Mouse (Mus musculus): ENCODE data around the gene Mrpl44.

Mrpl44 gene

DNA sequence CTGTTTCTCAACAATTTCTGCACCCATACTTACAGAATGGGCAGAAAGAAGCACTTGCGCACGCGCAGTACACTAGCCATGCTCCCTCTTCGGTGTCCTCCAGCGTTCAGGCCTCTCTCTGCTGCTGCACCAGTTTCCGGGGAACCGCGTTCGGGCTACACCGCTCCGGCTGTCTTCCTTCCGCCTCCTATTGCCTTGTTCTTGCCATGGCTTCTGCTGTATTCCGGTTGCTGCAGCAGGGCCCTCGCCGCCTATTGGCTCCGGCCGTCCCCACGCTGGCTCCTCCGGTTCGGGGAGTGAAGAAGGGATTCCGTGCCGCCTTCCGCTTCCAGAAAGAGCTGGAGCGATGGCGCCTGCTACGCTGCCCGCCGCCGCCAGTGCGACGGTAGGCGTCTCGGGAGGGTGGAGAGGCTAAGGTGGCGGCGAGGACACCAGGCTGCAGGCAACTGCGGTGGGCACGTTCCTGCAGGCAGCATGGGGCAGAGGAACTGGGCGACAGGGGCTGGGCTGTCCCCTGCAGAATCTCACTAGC, at the start of gene Mrpl44, which contains the start of gene Wdfy1:
Gene Mrpl44 (plus strand): TSS at position 92 of the 532 bp plus-strand sequence.
Gene Wdfy1 (minus strand): TSS at position 217 of the 532 bp plus-strand sequence.
- peak; percentile 89 for DNase-seq (ENCODE audit: low spot score)

- DNase-seq (ENCODE audit: low spot score), result no peak
These were observed 41.0 kb upstream of the Mrpl44 start for GRCm38 (mm10) chr1:79734794-79735193.

DNA sequence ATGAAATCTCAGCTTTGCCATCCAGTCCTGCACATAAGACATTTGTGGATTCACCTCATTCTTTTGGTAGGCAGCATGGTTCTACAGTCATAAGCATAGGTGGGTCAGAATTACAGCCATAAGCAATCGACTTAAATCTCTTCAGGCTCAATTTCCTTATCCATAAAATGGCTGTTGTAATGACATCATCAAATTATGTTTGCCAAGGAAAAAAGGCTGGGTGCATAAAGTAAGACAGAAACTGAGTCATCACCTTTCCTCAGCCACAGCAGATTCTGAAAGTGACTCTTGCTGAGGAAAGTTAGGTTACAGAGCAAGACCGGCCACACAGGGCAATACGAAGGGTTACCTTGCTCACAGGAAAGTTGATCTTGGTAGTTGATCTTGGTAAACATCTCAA, 39.4 kb upstream of the Mrpl44 start:
- DNase-seq (ENCODE audit: low spot score), result no peak

DNA sequence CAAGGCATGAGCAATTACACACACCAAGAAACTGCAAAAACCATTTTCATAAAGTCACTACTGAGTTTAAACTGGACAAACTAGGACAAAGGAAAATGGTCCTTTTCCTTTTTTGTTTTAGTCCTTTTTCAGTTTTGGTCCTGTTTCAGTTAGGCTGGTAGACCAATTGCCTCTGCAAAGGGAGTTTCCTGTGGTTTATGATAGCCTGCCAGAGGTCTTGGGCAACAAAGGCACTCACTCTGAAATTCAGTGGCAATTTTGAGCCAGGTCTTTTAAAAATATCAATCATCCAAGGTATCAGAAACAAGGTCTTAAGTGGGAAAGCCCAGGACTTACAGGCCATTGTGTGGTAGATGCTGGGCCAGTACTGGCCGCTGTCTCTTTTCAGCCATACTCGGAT, 36.1 kb upstream of the Mrpl44 start:
- no peak for DNase-seq (ENCODE audit: low spot score)

DNA sequence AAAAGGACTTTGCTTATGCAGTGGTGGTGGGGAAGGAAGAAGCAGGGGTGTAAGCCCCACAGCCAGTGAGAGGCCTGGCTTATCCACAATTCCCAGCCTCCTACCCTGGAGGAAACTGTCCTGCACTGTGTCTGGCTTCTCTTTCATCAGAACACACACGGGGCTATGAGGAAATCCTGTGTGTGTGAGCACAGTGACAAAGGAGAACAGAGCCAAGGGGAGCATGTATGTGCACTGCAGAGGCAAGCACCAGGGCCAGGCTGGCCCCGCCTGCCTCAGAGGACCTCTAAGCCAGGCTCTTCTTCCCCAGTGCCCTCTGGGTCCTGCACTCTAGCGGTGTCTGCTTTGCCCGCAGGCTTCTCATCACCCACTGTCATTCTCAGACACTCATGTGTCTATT, 34.8 kb upstream of the Mrpl44 start:
- no peak for DNase-seq (ENCODE audit: low spot score)

- DNase-seq (ENCODE audit: low spot score), result no peak
These were observed 32.9 kb upstream of the Mrpl44 start for GRCm38 (mm10) chr1:79742949-79743348.

GRCm38 (mm10) chr1:79743385-79743784, 32.4 kb upstream of the Mrpl44 start:
- no peak for DNase-seq (ENCODE audit: low spot score)

DNA sequence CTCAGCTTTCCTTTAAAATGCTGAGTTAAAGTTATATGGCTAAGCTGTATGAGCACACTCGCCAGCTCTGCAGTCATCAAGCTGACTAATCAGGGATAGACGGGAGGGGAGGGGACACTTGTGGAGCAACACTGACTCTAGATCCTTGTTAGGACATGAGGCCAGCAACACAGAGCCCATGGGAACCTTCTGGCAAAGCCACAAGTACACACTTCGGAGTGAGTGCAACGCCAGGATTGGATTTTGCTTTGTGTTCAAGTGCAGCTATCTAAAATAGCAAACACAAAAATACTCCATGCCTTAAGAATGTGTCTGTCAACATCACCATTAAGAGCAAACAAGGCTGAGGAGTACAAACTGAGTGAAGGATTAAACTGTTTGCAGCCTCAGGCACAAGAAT, 29.8 kb upstream of the Mrpl44 start:
- DNase-seq (ENCODE audit: low spot score), result no peak

DNA sequence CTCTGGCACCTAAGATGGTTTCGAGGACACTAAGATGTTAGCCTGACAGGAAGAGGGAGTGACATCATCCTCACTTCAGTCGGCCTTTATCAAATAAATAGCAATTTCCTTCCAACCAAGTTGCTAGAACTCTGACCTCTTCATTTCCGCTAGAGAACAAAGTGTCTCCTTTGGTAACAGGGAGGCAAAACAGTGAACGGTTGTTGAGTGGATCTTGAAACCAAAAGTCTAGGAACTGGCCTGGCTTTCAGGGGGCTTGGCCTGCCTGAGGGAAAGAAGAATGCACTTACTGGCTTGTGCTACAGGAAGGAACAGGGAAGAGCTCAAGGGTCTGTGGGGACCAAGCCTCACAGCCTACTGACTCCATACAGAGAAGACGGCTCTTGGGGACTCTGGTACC, 24.6 kb upstream of the Mrpl44 start:
- no peak for DNase-seq (ENCODE audit: low spot score)

GRCm38 (mm10) chr1:79752015-79752695, 23.7 kb upstream of the Mrpl44 start:
- DNase-seq (ENCODE audit: low spot score), result no peak

DNA sequence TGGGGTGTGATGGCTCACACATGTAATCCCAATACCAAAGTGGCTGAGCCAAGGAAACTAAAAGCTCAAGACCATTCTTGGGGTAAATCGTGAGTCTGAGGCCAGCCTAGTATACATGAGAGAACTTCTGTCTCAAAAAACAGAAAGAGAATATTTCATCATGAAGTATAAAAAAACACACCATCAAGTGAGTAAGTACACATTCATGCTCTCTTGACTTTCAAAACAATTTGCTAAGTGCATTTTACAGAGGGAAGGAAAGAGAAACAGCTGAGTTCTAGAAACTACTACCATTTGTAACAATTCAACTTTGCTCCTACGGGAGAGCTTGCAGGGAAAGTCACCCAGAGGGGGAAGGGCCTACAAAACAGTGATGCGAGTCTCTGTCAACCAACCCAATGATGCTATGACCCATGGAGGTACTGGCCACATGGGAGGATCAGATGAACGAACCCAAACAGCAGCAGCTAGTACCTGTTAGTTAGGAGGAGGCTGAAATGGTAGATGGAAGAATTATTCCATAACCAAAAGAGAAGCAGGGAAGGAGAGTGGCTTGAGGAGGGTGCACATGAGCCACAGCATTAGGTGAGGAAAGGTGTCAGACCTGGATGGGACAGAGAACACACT, 23.0 kb upstream of the Mrpl44 start:
- DNase-seq (ENCODE audit: low spot score), result no peak

DNA sequence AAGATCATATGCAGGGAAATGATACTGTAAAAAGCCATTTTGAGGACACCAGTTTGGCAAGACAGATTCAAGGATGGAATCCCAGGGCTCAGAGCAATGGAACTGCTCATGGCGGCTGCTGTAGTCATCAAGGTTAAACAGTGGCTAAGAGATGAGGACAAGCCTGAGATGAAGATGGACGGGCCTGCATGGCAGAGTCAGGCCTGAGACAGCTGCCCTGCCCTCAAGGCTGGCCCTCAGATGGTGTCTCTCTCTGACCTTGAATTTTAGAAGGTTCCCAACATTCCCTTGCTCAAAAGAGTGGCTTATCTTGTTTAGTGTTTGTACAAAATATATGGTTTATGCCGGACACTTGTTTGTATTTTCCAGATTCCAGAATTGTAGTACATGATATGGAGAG, 22.4 kb upstream of the Mrpl44 start:
- DNase-seq (ENCODE audit: low spot score), result no peak

DNA sequence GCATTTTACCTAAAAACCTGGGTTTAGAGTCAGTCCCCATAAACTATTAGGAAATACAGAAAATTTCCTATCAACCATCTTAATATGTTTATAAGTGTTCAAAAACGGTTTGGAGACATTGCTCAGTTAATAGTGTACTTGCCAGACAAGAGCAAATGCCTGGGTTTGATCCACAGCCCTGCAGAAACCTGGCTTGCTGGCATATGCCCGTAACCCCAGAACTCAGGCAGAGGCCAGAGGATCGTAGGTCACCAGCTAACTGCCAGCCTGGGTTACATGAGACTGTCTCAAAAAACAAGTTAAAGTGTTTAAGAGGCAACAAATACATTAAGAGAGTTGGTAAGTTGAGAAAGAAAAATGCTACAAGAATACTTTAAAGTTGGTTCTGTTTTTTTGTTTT, 20.9 kb upstream of the Mrpl44 start:
- DNase-seq (ENCODE audit: low spot score), result no peak

- no peak for DNase-seq (ENCODE audit: low spot score)
These were observed 20.4 kb upstream of the Mrpl44 start for GRCm38 (mm10) chr1:79755376-79755775.

- DNase-seq (ENCODE audit: low spot score), result no peak
These were observed 19.4 kb upstream of the Mrpl44 start for GRCm38 (mm10) chr1:79756417-79756816.

DNA sequence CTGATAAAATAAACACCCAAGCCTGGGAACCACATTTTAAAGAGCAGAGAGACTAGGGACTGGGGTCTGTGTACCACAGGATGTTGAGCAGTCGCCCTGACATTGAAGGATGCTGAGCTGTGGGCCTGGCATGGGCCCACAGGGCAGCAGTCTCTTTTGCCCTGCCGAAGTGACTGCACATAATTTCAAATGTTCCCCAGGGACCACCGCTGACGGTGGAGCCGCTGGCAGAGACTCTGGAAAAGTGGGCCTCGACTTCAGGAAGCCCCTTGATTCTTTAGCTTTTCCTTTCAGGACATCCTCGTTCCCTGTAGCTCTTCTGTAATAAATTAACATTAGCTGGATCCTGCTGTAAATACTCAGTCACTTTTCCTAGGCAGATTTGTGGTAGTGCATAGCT, 18.7 kb upstream of the Mrpl44 start:
- DNase-seq (ENCODE audit: low spot score), result no peak

GRCm38 (mm10) chr1:79757597-79757996, 18.2 kb upstream of the Mrpl44 start:
- no peak for DNase-seq (ENCODE audit: low spot score)

GRCm38 (mm10) chr1:79759006-79759405, 16.8 kb upstream of the Mrpl44 start:
- no peak for DNase-seq (ENCODE audit: low spot score)

DNA sequence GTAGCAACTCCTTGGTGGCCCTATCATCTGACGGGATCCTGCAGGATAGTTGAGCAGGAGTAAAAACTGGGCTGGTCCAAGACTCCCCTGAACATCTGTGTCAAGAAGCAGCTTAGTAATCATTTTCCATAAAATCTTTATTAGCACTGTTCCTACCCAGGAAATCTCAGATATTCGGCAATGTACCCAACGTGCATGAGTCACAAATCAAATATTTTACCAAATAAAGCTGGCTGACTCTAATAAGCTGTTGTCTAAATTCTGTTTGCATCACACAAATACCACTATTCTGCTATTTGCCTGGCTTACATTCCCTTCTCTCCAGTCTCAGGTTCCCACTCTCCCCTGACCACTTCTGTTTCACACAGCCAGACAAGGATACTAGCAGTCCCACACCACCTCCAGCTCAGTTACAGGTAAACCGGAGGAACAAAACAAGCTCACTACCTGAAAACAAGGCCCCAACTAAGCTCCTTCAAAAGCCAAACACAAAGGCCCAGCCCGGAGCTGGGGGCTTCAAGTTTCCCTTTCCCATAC, 16.3 kb upstream of the Mrpl44 start:
- no peak for DNase-seq (ENCODE audit: low spot score)

DNA sequence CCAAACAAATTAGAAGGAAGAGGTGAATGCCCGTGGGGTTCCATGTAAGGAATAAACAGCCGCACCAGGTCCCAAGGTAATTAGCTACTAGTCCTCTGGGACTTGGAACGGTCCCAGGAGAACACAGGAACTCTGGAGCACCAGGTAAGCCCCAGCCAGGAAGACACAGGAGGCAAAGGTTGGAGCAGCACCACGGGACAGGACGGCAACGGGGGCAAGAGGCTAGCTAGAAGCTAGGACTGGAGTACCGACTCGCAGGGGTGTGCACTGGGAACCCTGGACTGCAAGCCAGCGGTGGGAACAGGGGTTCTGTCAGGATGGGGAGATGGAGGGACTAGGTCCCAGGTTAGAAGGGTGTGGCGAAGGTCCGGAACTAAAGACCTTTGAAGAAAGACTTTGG, 15.2 kb upstream of the Mrpl44 start:
- DNase-seq (ENCODE audit: low spot score), result no peak

GRCm38 (mm10) chr1:79761106-79761916, 14.5 kb upstream of the Mrpl44 start:
- peak; percentile 32 for DNase-seq (ENCODE audit: low spot score)

DNA sequence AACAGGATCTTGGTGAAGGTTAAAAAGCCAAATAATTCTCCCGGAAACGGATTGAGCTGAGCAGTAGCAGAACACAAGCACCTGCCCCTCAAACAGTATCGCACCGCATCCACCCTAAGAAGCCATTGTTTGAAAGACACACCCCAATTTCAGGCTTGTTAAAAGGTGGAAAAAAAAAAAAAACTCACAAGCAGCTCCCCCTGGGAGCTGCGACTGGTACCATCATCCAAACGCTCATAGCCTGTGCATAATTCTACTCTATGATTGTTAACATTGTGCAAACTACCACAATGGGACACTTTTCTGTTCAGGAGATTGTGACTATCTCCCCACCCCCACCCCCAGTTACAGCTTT, 13.9 kb upstream of the Mrpl44 start:
- DNase-seq (ENCODE audit: low spot score), result no peak
